Mouse (Mus musculus) lung, adult 2 months (tissue): ENCODE measurements around the gene Pex12.

Experiments
- CTCF ChIP-seq: fragments of 200-500 bp; IDR thresholded peaks from 2 replicates; pipeline ENCODE4 v1.5.1; 2011; ENCODE audit warnings: mild to moderate bottlenecking, low read length, control low read depth; ENCODE audit not compliant: insufficient read depth
- POLR2A ChIP-seq: fragments of 200-500 bp; IDR thresholded peaks from 2 replicates; pipeline ENCODE4 v1.6.1; 2011; ENCODE audit warnings: low read depth, mild to moderate bottlenecking, control low read depth, low read length, borderline replicate concordance; ENCODE audit errors: extremely low read depth

DNA sequence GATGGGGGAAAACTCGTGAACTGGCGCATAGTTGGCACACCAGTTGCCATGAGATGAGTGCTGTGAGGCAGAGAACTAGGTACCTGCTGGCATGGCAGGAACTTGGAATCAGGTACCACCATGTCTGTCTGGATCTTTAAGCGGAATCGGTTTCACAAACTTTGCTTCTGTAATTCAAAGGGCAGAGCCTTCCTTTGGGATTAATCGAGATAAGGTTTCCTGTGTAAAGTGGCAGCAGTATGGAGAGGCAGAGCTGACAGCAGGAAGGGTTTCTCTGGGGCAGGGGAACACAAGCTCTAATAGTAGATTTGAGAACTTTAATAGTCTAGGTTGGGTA, 10.2 kb downstream of the Pex12 start:
- TF ChIP-seq CTCF (no peak), POLR2A (no peak)
